Mouse (Mus musculus): Measurements from ENCODE around the gene Gm10382. TPM values are rescaled to one million over a fixed set of nuclear protein-coding genes. Genes with fewer than 3 reads are reported as not detected.

Gene Gm10382
- 0.39 TPM for polyA plus RNA-seq (2014; fragmentation: Illumina TruSeq; extraction: RNeasy Lipid Tissue Mini Kit (QIAGEN cat#74804); ENCODE audit: low read depth, low replicate concordance)

DNA sequence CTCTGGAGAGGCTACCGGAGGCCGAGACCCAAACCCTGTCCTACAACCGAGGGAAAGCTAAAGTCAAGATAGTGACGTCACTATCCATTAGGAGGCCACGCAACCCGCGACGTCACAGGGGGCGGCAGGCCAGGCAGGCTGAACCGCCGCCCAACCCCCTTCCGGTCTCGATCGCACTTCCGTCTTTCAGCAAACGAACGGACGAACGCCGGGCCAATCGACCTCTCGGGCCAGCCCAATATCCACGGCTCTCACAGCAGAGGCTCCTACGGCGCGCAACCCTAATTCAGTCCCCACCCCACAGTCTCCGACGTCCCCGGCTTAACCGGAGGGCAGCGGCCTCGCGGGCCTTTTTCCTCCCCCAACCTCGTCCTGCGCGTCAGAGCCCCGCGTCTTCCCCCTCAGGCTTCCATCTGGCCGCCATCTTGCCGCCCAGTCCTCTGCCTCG, at the start of gene Gm10382:
Gm10382 (plus strand) TSS at position 192 of the 448 bp plus-strand sequence.

GRCm38 (mm10) chr5:125340547-125341262, 48.4 kb upstream of the Gm10382 start, which contains the start of gene Scarb1:
Gene Scarb1, minus strand, starts transcription at chr5:125341094.

GRCm38 (mm10) chr5:125389579-125390441, 688 bp downstream of the Gm10382 start, which contains the start of gene Ubc:
Gene Ubc, minus strand, starts transcription at chr5:125390202.

GRCm38 (mm10) chr5:125433793-125434337, 44.7 kb downstream of the Gm10382 start, which contains the start of gene Dhx37:
Gene Dhx37, minus strand, starts transcription at chr5:125434121.

Other genes starting within 250 kb of the Gm10382 start
- gene Ncor2, start 210.1 kb upstream of the Gm10382 start, polyA plus RNA-seq (2014; fragmentation: Illumina TruSeq; extraction: RNeasy Lipid Tissue Mini Kit (QIAGEN cat#74804); ENCODE audit: low read depth, low replicate concordance) = 69.2 TPM
- gene Scarb1, start 48.2 kb upstream of the Gm10382 start, polyA plus RNA-seq (2014; fragmentation: Illumina TruSeq; extraction: RNeasy Lipid Tissue Mini Kit (QIAGEN cat#74804); ENCODE audit: low read depth, low replicate concordance) = 28.7 TPM
- gene Ubc, start 880 bp downstream of the Gm10382 start, polyA plus RNA-seq (2014; fragmentation: Illumina TruSeq; extraction: RNeasy Lipid Tissue Mini Kit (QIAGEN cat#74804); ENCODE audit: low read depth, low replicate concordance) = 858 TPM
- 17.4 TPM for gene Dhx37, start 44.8 kb downstream of the Gm10382 start, polyA plus RNA-seq (2014; fragmentation: Illumina TruSeq; extraction: RNeasy Lipid Tissue Mini Kit (QIAGEN cat#74804); ENCODE audit: low read depth, low replicate concordance)
- 36.6 TPM for gene Bri3bp, start 52.2 kb downstream of the Gm10382 start, polyA plus RNA-seq (2014; fragmentation: Illumina TruSeq; extraction: RNeasy Lipid Tissue Mini Kit (QIAGEN cat#74804); ENCODE audit: low read depth, low replicate concordance)
- 4.1 TPM for gene Aacs, start 86.5 kb downstream of the Gm10382 start, polyA plus RNA-seq (2014; fragmentation: Illumina TruSeq; extraction: RNeasy Lipid Tissue Mini Kit (QIAGEN cat#74804); ENCODE audit: low read depth, low replicate concordance)
- gene Tmem132b, start 142.5 kb downstream of the Gm10382 start, polyA plus RNA-seq (2014; fragmentation: Illumina TruSeq; extraction: RNeasy Lipid Tissue Mini Kit (QIAGEN cat#74804); ENCODE audit: low read depth, low replicate concordance) = not detected